Mouse (Mus musculus) ES-E14 (cell line): ENCODE measurements at regions not wholly inside any gene's neighbourhood (a gene's known extent, or its start where the extent isn't known, plus 50 kb on each side); places are given as distances from the start of the nearest gene placed in this dataset.

Experiments
- DNase-seq: peaks from one replicate; pipeline ENCODE4 v3.0.0-alpha.2; 2013; ENCODE audit warnings: low read depth, low spot score
- H3K27ac ChIP-seq: 2 replicates; pipeline ENCODE4 v1.5.1; 2012; ENCODE audit warnings: low read depth, mild to moderate bottlenecking, low read length, moderate library complexity, mixed read lengths; ENCODE audit not compliant: poor library complexity, insufficient read depth, severe bottlenecking
- H3K36me3 ChIP-seq: 2 replicates; pipeline ENCODE4 v1.6.1; 2012; ENCODE audit warnings: mild to moderate bottlenecking, low read length, moderate library complexity, mixed read lengths; ENCODE audit not compliant: control insufficient read depth, poor library complexity, insufficient read depth, severe bottlenecking
- H3K4me1 ChIP-seq, 2 experiments: fragments of 150-350 bp in 1 of 2; sonication (generic) in 1 of 2; 2 replicates each; pipeline ENCODE4 v1.6.1; 2012; ENCODE audit warnings: low read length in 2 of 2, mild to moderate bottlenecking in 1 of 2, mixed read lengths in 1 of 2; ENCODE audit not compliant: control insufficient read depth in 2 of 2, insufficient read depth in 2 of 2, poor library complexity in 1 of 2
- H3K4me3 ChIP-seq, 2 experiments: fragments of 150-350 bp in 1 of 2; sonication (generic) in 1 of 2; 2 replicates each; pipeline ENCODE4 v1.5.1; 2012; ENCODE audit warnings: low read length in 2 of 2, low read depth in 1 of 2, mild to moderate bottlenecking in 1 of 2, mixed read lengths in 1 of 2; ENCODE audit not compliant: insufficient read depth in 1 of 2, poor library complexity in 1 of 2, severe bottlenecking in 1 of 2
- H3K9ac ChIP-seq: 2 replicates; pipeline ENCODE4 v1.6.1; 2012; ENCODE audit warnings: low read depth, mild to moderate bottlenecking, low read length, mixed read lengths; ENCODE audit not compliant: poor library complexity, insufficient read depth, severe bottlenecking
- H3K9me3 ChIP-seq: fragments of 150-350 bp; sonication (generic); 2 replicates; pipeline ENCODE4 v1.6.1; 2012; ENCODE audit warnings: low read depth, mild to moderate bottlenecking, low read length; ENCODE audit not compliant: control insufficient read depth, insufficient read depth
- CHD2 ChIP-seq: IDR thresholded peaks from 2 replicates; pipeline ENCODE4 v1.6.1; 2014; ENCODE audit warnings: mild to moderate bottlenecking, low read depth, low read length, inconsistent platforms
- HCFC1 ChIP-seq: IDR thresholded peaks from 2 replicates; pipeline ENCODE4 v1.6.1; 2012; ENCODE audit warnings: low read length, inconsistent platforms, borderline replicate concordance; ENCODE audit not compliant: insufficient read depth
- MAFK ChIP-seq: IDR thresholded peaks from 2 replicates; pipeline ENCODE4 v1.6.1; 2014; ENCODE audit warnings: mild to moderate bottlenecking, low read depth, low read length, inconsistent platforms; ENCODE audit not compliant: insufficient read depth
- ZC3H11A ChIP-seq: IDR thresholded peaks from 2 replicates; pipeline ENCODE4 v1.6.1; 2012; ENCODE audit warnings: low read depth, mild to moderate bottlenecking, inconsistent platforms, low read length, borderline replicate concordance
- ZNF384 ChIP-seq: IDR thresholded peaks from 2 replicates; pipeline ENCODE4 v1.6.1; 2012; ENCODE audit warnings: low read depth, low read length, inconsistent platforms
- in situ Hi-C, 2 experiments: fragments of 600-800 bp; cut with MboI; formaldehyde crosslinking; loops; one replicate each; pipeline ENCODE4 v1.15.1; 2025; ENCODE audit warnings: low sequenced_read_pairs in 2 of 2, inconsistent platforms in 1 of 2; ENCODE audit not compliant: unreplicated experiment in 2 of 2

DNA sequence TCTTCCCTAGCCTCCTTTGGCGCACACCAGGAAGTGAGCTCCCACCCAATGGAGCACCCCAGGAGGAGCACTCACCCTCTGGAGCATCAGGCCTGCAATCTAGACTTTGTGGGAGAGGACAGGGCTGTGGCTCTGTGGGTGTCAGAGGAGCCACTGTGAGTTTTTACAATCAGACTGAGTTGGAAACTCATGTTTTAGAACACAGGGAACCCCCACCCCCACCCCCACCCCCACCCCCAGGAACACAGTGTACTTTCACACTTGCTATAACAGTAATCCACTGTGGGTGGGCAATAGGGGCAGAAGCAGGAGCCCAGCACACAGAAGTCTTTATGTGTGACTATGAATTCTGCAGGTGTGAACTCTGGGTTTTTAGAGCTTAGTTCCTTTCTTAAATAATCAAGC is 158.5 kb downstream of the Faxc start:
- Histone ChIP-seq H3K27ac (no peak overlapping the region), H3K9ac (no peak overlapping the region), H3K36me3 (no peaks in the 10 kb centered on the region), H3K4me1 (peaks cover 4 to 5% of the 10 kb centered on the region in 2 experiments; a peak in 3 of 4 replicates), H3K4me3 (no peak overlapping the region), H3K9me3 (no peaks in the 10 kb centered on the region)
- in situ Hi-C loops = no loop called here
- DNase-seq = no peak
- TF ChIP-seq ZNF384 = no peak
- TF ChIP-seq ZC3H11A = no peak

DNA sequence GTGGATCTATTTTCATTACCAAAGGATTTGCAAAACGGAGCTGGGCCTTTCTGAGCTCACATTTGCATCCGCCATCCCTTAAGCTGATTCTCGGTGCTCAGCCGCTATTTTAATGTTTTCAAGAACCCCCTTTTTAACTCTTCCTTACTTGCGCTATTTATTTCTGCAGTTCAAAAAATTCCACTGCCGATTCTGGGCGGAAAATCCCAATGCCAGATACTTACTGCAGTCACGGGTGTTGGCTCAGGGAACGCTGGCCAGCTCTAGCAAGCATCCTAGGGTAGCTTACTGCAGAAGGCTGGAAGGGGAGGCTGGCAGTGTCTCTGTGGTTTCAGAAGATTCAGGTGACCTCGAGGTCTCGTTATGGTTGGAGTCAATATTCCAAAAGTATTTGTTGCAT is 159.4 kb downstream of the Faxc start:
- in situ Hi-C loops = no loop called here
- H3K9me3 ChIP-seq = no peaks in the 10 kb centered on the region
- no peaks in the 10 kb centered on the region for H3K36me3 ChIP-seq
- no peak overlapping the region for H3K9ac ChIP-seq
- no peak overlapping the region for H3K27ac ChIP-seq
- peaks cover 4 to 5% of the 10 kb centered on the region in 2 experiments; a peak in 3 of 4 replicates for H3K4me1 ChIP-seq
- no peak for TF ChIP-seq MAFK
- no peak for TF ChIP-seq HCFC1
- no peak for TF ChIP-seq ZNF384
- no peak for TF ChIP-seq ZC3H11A
- no peak for TF ChIP-seq CHD2
- no peak for DNase-seq
- no peak overlapping the region for H3K4me3 ChIP-seq

DNA sequence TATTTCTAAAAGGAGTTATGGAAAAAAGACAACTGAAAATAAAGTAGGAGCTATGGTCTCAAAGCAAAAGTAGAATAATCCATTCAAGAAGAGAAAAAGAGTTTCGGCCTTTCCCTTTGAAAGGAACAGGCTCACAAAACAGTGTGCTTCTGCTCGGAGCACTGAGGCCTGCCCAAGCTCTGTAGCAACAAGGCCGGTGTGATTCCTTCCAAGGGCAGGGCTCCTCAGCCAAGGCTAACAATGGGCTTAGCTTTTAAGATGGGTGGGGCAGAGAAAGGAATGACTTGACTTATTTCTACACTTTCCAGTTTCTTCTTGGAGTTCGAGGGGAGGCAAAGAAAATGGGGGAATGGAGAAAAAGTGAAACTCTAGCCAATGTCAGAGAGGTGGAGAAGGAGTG is 161.4 kb downstream of the Faxc start:
- H3K27ac ChIP-seq = no peak overlapping the region
- in situ Hi-C loops = no loop called here
- no peak overlapping the region for H3K4me3 ChIP-seq
- no peak for TF ChIP-seq HCFC1
- TF ChIP-seq ZC3H11A = no peak
- no peak for TF ChIP-seq MAFK
- TF ChIP-seq ZNF384 = no peak
- TF ChIP-seq CHD2 = no peak
- H3K9ac ChIP-seq = no peak overlapping the region
- no peaks in the 10 kb centered on the region for H3K9me3 ChIP-seq
- H3K4me1 ChIP-seq = peaks cover 3 to 5% of the 10 kb centered on the region in 2 experiments; a peak in 3 of 4 replicates
- no peaks in the 10 kb centered on the region for H3K36me3 ChIP-seq
- peak; percentile 30 for DNase-seq

DNA sequence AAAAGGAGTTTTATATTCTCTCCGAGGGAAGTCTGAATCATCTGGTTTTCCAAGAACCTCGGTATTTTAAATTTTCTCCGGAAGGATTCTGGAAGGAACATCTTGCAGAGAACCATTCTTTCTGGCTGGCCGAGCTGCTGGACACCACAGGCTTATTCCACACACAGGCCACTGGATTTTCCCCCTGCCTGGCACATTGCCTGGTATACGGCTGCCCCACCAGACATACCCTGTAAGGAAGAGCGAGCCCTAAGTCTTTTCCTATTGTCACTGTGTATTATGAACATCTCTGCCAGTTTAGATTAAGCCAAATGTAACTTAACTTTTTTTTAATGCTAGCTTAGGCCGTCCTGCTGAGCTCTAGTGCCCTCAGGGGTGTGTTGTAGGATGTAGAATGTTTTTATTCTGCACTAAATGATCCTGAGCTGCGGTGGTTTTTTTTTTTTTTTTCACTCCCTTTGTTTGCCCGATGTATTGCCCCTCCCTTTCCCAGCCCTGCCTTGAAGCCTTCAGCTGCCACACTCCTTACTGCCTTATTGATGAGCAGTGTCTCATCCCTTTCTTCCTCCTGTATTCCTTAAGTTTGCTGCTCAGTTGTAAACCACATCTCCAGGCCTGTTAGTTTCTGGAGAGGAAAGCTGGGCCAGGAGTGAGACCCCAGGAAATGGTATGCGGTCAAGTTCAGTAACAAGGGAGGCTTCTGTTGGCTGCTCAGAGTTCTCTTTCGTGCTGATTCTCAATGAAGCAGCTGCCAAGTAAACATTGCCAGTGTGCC is 164.3 kb downstream of the Faxc start:
- peaks cover 3 to 5% of the 10 kb centered on the region in 2 experiments; a peak in 3 of 4 replicates for H3K4me1 ChIP-seq
- in situ Hi-C loops = no loop called here
- H3K27ac ChIP-seq = no peak overlapping the region
- peak; percentile 17 for DNase-seq
- no peak overlapping the region for H3K4me3 ChIP-seq
- no peaks in the 10 kb centered on the region for H3K9me3 ChIP-seq
- H3K9ac ChIP-seq = no peak overlapping the region
- TF ChIP-seq ZNF384 (peak; percentile 88), MAFK (no peak), CHD2 (no peak), ZC3H11A (no peak), HCFC1 (no peak)
- no peaks in the 10 kb centered on the region for H3K36me3 ChIP-seq
